Mouse (Mus musculus) c-Kit-negative CD71-positive TER-119-positive erythroid progenitor cells, embryonic 14.5 days (primary cell): Measurements from ENCODE around the gene H2-M1.

Source experiments
- DNase-seq: peaks from one replicate; pipeline ENCODE4 v3.0.0-alpha.2; 2013; ENCODE audit warnings: low read depth, low spot score

H2-M1 gene

DNA sequence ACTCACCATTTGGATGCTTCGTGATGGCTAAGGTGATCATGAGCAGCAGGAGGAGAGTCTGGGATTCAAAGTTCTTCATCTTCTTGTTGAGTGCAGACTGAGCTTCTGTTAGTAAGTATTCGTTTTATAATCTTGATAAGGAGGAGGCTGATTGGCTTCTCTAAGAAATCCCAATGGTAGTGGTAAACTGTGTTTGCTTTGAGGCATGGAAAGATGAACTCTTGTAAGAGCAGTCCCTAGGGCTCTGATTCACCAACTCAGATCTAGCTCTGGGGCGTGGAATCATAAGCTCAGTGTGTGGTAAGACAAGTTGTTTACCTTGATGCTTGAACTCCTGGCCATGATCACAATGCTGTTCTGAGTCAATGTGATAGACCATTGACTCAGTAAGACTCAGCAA, at the start of gene H2-M1:
Gene H2-M1, minus strand, starts transcription at position 101 of the 400 bp plus-strand sequence.
- DNase-seq = no peak

DNA sequence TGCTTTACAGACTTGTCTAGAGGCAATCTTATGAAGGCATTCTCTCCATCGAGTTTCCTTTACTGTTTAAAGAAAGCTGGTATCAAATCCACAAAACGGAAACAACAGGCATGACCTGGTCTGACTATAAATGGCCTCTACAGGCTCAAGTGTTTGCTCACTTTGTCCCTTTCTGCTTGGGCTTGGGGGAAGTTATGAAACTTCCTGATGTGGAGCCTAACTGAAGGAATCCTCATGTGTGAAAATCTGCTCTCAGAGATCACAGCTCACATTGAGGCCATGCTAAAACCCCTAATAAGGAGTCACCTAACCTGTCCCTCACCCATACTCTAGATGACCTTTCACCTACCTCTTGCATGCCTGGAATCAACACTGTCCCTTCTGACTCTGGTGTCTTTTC, 25.7 kb upstream of the H2-M1 start:
- no peak for DNase-seq

DNA sequence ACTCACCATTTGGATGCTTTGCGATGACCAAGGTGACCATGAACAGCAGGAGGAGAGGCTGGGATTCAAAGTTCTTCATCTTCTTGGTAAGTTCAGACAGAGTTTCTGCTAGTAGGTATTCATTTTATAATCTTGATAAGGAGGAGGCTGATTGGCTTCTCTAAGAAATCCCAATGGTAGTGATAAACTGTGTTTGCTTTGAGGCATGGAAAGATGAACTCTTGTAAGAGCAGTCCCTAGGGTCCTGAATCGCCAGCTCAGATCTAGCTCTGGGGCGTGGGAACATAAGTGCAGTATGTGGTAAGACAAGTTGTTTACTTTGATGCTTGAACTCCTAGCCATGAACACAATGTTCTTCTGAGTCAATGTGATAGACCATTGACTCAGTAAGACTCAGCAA, 29.5 kb downstream of the H2-M1 start, which contains the start of gene H2-M9:
Gene H2-M9, minus strand, starts transcription at position 101 of the 400 bp plus-strand sequence.
- no peak for DNase-seq
